Mouse (Mus musculus): ENCODE measurements around the gene Dnajc11. TPM values are rescaled to one million over a fixed set of nuclear protein-coding genes. Genes with fewer than 3 reads are reported as not detected.

Gene Dnajc11
- total RNA-seq, 2 experiments from 2014 or later, result 54.6 to 58.8 TPM

- no peak for DNase-seq
- intact Hi-C loops (cut with DNase I), result no loop called here
These were observed 95.0 kb downstream of the Dnajc11 start for GRCm38 (mm10) chr4:152028456-152028855.

GRCm38 (mm10) chr4:152029087-152029486 lies 95.6 kb downstream of the Dnajc11 start:
- intact Hi-C loops (cut with DNase I), result no loop called here
- no peak for DNase-seq

- no peak for DNase-seq
- intact Hi-C loops (cut with DNase I), result no loop called here
These were observed 96.5 kb downstream of the Dnajc11 start for GRCm38 (mm10) chr4:152029997-152030396.

Other genes starting within 250 kb of the Dnajc11 start
- gene Camta1, start 71.8 kb upstream of the Dnajc11 start, total RNA-seq (2021), result 100 to 1,000 TPM in 1 of 2 experiments, 10 to 100 TPM in 1; 93.4 to 109 TPM
- gene Thap3, start 55.3 kb downstream of the Dnajc11 start, total RNA-seq (2021), result 10 to 100 TPM; 28.8 to 35.8 TPM
- gene Phf13, start 62.6 kb downstream of the Dnajc11 start, total RNA-seq (2021), result 1 to 10 TPM; 3.6 to 4.0 TPM
- gene Klhl21, start 75.1 kb downstream of the Dnajc11 start, total RNA-seq (2021), result 10 to 100 TPM; 77.1 to 91.5 TPM
- 1 to 10 TPM; 2.5 to 2.8 TPM for gene Zbtb48, start 94.0 kb downstream of the Dnajc11 start, total RNA-seq (2021)
- 1 to 10 TPM in 1 of 2 experiments, under 1 TPM in 1; 0.43 to 1.1 TPM for gene Tas1r1, start 104.9 kb downstream of the Dnajc11 start, total RNA-seq (2021)
- 1 to 10 TPM; 8.5 to 10.0 TPM for gene Nol9, start 105.6 kb downstream of the Dnajc11 start, total RNA-seq (2021)
- 1 to 10 TPM; 6.3 to 6.4 TPM for gene Plekhg5, start 138.8 kb downstream of the Dnajc11 start, total RNA-seq (2021)
- under 1 TPM; 0.76 to 0.84 TPM for gene Tnfrsf25, start 182.2 kb downstream of the Dnajc11 start, total RNA-seq (2021)
- under 1 TPM; 0.27 to 0.43 TPM for gene Espn, start 218.7 kb downstream of the Dnajc11 start, total RNA-seq (2021)
- not detected for gene Hes2, start 225.2 kb downstream of the Dnajc11 start, total RNA-seq (2021)
- 10 to 100 TPM; 15.0 to 18.5 TPM for gene Acot7, start 244.4 kb downstream of the Dnajc11 start, total RNA-seq (2021)